Mouse (Mus musculus): ENCODE measurements around the gene Gm9758.
"Not testable (repeated sequence)": the region's sequence is repeated elsewhere in the genome, so short reads cannot be mapped to it uniquely, and the experiment has no call there.

GRCm38 (mm10) chr5:14963821-14964220 is 49.1 kb upstream of the Gm9758 start:
- TF ChIP-seq CTCF (IDR thresholded peaks at IDR 0.05; ENCODE audit: low read depth, low read length); GATA1 (IDR thresholded peaks at IDR 0.05; ENCODE audit: borderline replicate concordance, low read length): not testable (repeated sequence)

Measured in G1E (cell line).